Mouse (Mus musculus) ovary, adult 18-20 months (tissue): ENCODE results near the gene Ddx58.
A peak's percentile ranks its signal among the peaks of the same experiment; 100 is the strongest.

Experiments used
- DNase-seq: peaks from one replicate; pipeline ENCODE4 v3.0.0; 2022; ENCODE audit warnings: low spot score, mixed read lengths

The Ddx58 gene

DNA sequence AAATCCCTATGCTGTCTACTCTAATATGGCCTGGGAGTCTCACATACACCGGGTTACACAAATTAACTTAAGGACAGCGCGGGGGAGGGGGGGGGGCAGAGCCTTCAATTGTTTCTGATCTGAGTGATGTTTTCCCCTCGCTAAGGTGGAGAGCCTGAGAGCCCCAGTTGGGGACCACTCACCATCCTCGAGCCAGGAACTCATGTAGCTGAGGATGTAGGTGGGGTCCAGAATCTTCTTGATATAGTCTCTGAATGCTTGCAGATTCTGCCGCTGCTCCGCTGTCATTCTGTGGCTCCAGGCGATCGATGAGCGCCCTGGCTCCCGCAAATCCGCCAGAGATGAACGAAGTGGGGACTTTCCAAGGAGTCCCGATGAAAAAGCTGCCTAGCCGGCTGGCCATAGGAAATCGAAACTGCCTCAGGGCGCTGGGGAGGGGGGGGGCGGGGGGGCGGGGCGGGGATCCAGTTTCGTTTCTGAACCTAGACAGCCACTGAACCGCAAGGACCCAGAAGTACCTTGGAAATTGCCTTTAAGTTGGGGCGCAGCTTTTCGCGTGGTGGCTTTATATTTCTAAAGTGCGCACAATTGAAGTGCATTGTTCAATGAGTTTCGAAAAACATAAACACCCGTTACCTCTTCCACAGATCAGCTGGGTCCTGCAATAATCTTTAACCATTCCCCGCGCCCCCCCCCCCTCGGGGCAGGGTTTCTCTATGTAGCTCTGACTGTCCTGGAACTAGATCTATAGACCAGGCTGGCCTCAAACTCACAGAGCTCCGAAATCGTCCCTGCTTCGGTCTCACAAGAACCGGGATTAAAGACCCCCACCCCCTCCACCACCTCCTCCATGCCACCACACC, at the start of gene Ddx58:
Ddx58 (minus strand) TSS at position 420 of the 863 bp plus-strand sequence.
- DNase-seq: no peak

DNA sequence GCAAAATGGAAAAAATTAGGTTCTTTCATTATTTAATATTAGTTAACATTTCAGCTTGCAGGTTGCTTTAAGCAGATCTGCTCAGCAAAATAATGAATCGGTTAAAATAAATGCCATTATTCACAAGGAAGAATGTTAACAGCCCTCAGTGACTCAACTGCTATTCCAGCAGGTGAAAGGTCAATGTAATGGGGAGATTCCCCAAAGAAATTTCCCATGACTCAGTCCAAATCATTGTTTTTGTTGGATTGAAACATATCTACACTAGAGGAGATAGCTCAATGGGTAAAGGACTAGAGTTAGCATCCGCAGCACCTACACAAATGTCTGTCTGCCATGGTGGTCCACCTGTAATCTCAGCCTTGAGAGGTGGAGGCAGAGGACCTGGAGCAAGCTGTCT, 49.4 kb upstream of the Ddx58 start:
- no peak for DNase-seq

DNA sequence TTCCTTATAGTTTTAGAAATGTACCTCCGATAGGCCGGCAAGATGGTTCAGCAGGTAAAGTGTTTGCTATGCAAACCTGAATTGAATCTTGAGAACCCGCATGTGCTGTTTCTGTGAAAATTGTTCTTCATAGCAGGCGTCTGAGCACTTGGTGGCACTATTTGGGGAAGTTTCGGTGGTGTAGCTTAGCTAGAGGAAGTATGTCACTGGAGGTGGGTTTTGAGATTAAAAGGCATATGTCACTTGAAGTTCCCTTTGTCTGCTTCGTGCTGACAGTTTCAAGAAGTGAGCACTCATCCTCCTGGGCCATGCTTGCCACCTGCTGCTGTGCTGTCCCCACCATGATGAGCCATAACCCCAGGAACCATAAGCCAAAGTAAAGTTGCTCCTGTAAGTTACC, 47.8 kb upstream of the Ddx58 start:
- no peak for DNase-seq

DNA sequence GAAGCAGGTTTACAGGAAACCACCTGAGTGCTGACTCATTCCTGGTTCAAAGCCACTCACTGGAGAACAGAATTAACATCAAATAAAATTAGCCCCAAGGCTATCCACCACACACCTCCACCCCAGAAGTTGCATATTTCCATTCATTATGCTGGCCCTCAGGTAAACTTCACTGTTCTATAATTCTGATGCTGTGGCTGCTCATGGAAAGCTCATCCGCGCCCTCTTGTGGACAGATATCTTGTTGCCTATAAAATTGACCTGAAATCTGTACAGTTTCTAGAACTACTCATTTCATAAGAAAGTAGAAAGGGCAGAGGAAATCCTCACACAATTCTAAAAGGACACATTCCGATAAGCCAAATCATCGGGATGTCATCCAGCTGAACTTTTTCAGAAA, 46.0 kb upstream of the Ddx58 start:
- DNase-seq: no peak

DNA sequence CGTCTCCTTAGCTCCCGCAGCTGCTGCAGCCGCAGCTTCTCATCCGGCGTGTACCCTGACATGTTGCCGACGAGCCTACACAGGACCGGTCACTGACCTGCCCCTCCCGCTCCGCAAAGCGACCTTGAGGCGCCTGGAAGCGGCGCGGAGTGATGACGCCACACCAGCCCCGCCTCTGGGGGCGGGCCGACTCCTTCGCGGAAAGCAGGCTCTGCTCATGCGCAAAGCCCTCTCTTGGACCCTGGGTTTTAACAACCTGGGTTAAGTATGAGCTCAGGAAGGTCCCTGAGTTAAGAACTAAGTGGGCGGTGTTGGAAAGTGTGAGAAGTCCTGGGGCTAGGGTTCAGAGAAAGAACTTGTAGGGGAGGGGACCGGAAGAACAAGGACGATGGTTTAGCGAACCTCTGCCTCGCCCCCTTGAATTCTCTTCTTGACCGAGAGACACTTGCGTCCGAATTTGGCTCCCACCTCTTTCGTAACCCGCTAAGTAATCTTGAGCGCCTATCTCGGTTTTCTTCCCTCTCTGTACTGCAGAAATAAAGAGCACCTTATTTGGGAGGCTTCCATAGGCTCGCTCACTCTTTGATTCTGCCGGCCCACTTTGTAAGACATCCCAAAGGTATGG, 39.8 kb upstream of the Ddx58 start, which contains the start of gene Ndufb6:
Ndufb6 (minus strand) TSS at position 146 of the 625 bp plus-strand sequence.
- peak; percentile 89 for DNase-seq

DNA sequence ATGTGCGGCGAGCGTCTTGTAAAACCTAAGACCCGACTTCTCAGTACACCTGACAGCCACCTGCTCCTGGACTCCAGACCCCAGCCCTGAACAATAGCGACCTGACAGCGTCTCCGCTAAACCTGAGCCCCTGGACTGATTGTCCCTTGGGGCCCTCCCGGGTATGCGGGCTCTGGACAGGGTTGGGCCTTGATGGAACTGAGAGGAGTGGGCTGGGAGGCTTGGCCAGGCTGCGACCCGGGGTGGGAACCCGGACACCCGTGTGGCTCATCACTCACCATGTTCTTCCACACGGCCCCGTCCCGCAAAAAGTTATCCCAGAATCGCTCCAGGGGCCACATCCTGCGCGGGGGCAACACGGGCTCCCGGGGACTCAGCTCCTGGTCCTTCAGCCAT, 39.2 kb upstream of the Ddx58 start:
- no peak for DNase-seq

DNA sequence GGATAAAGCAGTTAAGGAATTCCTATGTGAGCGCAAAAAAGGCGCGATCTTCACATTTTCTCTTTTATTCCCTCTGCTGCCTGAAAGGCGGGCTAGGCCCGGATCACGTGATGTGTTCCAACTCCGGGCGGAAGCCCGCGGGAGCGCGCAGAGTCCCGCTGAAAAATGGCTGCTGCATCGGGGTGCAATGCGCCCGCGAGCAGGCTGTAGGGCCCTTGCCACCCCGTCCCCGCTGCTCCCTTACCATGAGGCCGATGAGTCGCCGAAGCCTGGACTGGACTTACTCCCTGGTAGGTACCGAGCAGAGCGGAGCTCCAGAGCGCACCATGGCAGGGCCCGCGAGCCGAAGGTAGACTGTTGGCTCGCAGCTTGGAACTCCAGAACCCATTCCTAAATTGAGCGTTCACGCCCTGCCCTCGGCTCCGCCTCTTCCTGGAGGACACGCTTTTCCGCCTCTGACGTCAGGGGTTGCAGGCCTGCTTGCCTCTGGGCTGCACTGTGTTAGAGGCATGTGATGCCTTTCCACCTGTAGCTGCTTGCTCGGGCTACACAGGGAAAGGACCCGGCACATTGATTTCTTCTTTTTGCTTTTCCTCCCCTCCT, 29.9 kb upstream of the Ddx58 start, which contains the start of the genes Smim27 and Topors:
Smim27 (plus strand) TSS at position 150 of the 603 bp plus-strand sequence.
Topors (minus strand) TSS at position 421 of the 603 bp plus-strand sequence.
- peak; percentile 94 for DNase-seq

DNA sequence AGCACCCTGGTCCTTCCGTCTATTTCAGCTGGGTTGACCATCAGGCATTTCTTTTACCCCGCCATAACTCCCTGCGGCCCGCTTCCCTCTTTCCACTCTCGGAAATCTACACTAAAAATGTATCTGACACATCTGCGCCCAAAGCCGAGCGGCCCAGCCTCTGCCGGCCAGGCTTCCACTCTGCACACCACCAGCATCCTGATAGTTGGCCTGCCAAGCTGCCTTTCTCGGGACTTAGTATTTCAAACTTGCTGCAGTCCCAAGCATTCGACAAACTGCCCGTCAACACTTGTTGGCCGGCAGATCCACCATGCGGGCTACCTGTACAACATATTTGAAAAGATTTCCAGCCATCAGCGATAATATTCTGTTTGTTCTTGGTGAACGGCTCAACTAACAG, 29.2 kb upstream of the Ddx58 start:
- no peak for DNase-seq

DNA sequence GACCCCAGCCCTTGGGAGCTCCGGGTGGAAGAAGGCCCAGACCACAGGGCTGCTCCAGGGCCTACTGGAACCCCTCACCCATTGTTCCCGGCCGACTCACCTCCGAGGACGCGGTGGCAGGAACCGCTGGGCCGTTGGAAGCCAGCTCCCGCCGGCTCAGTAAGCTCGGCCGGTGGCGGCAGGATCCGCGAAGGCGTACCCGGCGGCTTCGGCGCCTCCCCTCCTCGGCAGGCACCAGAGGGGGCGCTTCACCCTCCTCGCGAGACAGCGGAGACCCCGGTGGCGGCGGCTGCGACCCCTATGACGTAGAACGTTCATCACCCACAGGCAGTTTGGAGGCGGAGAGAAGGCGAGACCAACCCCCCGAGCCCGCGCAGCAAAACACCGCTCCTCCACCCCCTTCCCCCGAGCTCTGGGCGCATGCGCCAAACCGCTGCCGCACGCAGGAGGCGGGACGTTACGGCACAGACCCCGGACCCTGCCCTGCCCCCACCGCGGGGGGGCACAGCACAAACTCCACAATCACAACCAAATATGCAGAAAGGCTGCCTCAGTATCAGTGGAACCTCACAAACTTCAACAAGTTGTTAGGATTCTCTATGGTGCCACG, 28.7 kb upstream of the Ddx58 start:
- peak; percentile 88 for DNase-seq

DNA sequence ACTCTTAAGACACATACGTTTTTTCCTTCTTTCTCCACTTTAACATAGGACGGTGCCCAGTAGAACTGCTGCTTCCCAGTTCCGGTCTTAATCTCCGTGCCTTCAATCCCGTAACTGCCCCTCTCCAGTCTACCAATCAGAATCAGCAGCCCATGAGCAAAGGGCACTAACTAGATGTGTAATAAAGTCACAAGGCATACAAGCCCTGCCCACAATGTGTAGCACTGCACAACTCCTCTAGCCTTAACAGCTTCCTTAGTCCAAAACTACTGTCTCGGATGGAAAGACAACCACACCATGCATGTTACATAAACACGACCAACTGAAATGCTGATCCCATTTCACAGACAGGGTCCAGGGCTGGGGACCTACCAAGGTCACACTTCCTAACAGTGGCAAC, 28.1 kb upstream of the Ddx58 start:
- DNase-seq: no peak

DNA sequence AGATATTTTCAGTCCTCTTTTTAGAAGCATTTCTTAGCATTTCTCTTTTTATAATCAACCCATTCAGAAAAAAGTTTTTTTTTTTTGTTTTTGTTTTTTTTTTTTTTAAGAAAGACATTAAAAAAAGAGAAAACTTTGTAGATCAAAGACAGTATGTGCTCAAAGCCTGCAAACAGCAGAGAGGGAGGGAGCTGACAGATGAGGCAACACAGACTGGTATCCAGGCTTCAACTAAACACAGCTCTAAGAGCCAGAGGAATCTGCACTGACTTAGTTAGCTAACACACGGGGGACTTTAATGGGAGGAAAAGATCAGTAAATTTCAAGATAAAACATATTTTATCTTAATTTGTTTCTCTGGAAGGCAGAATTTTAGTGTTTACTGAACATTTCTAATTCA, 24.7 kb upstream of the Ddx58 start:
- DNase-seq: no peak

DNA sequence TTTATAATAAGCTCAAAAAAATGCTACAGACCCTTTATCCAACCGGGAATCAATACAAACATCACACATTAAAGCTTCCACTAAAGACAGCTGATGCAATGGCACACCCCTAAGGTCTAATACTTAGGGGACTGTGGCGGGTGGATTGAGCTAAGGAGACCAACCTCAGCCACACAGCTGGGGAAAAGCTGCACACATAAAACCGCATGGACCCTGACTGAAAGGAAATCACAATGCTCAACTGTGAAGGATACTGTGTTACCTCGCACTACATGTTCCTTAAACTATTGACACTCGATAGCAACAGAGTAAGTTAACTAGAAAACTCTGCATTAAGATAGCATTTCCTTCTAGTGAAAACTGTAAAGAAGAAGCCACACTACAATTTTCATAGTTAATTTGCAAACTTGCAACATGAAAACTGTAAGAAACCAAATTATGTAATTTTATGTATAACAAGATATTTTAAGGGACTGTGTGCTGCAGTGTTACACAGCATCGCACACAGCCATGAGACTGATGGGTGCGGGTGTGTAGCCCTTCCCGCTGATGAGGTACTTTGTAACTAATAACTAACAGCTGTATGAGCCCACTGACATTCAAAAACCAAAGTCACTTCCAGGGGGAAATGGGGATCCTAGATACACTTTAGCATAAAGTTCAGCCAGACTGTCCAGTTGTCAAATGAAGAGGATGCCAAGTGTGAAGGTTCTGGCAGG, 14.9 kb upstream of the Ddx58 start:
- DNase-seq: no peak

DNA sequence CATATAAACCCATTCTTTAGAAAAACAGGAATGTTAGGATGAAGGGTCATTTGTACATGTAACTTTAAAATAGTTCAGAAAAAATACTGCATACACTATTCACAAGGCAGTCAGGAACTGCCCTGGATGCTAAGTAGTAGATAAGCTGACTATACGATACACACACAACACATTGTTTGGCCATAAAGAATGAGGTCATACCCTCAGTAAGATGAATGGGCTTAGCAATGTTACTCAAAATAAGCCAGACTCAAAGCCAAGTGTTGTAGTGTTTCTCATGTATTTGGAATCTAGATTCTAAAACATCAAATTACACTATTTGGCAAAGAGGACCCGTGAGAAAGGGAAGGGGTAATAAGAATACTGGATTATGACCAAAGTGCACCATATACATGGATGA, 14.1 kb upstream of the Ddx58 start:
- DNase-seq: no peak

DNA sequence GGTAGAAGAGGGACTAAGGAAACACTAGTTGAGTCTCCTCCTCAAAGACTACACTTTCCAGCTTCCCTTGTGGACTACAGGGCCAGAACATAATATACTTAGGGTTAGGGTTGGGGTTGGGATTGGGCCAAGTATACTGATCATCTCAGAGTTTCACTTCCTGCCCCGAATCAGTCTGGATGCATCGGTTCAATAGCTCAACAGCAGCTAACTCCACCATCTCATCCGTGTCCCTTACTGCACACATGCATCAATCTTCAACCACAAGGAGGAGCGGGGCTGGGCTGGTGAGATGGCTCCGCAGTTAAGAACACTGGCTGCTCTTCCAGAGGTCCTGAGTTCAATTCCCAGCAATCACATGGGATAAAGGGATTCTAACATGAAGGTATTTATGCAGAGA, 11.4 kb upstream of the Ddx58 start:
- no peak for DNase-seq

DNA sequence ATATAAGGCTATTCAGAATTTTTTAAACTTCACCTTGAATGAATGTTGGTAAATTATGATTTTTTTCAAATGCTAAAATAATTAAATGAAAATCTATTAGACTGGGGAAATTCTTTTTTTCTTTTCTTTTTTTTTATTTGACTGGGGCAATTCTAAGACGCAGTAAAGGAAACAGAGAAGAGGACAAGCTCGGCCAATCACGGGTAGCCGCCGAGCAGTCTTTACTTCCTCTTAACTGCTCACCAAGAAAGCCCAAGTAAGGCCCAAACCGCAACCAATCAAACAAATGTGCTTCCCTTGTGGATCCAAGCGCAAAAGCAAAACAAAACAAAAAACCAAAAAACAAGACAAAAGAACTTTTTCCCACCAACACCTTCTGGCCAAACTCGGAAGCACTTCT, 4.4 kb upstream of the Ddx58 start:
- DNase-seq: no peak

DNA sequence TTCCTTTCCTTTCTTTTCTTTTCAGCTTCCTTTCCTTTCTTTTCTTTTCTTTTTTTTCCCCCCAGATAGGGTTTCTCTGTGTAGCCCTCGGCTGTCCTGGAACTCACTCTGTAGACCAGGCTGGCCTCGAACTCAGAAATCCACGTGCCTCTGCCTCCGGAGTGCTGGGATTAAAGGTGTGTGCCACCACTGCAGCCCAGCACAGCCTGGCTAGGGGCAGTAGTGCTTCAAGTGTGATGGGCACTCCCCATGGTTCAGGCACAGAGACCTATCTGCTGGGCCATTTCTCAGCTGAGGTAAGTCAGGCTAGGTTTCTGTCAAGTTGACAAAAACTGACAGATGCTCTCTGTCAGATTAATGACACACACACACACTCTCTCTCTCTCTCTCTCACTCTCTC, 3.4 kb upstream of the Ddx58 start:
- no peak for DNase-seq

DNA sequence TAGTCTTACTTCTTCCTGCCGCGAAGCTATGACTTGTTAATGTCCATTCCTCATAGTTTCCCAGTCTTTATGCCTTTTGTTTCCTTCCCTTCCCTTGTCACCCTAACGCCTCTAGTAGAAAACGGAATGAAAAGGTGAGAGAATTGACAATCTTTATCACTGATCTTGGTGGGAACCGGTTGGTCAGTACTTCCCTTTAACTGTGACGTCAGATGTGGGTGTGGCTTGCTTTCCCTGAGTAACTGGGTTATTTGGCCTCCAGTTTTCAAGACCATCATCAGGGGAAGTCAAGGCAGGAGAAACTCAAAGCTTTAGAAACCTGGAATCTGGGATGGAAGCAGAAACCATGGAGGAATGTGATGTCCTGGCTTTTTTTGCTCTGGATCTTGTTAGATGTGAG, 2.3 kb upstream of the Ddx58 start:
- no peak for DNase-seq

DNA sequence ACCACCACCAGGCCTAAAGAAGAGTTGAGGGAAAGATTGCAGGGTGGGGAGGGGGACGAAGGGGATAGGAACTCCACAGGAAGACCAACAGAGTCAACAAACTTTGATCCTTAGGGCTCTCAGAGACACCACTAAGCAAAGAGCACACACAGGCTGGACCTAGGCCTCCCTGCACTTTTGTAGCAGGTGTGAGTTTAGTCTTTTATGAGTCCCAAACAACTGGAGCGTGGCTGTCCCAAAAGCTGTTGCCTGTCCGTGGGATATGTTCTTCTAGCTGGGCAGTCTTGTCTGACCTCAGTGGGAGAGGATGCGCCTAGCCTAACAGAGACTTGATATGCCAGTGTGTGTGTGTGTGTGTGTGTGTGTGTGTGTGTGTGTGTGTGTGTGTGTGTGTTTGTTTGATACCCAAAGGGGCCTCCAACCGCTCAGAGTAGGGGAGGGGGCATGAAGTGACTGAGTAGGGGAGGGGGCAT, 680 bp upstream of the Ddx58 start:
- no peak for DNase-seq

DNA sequence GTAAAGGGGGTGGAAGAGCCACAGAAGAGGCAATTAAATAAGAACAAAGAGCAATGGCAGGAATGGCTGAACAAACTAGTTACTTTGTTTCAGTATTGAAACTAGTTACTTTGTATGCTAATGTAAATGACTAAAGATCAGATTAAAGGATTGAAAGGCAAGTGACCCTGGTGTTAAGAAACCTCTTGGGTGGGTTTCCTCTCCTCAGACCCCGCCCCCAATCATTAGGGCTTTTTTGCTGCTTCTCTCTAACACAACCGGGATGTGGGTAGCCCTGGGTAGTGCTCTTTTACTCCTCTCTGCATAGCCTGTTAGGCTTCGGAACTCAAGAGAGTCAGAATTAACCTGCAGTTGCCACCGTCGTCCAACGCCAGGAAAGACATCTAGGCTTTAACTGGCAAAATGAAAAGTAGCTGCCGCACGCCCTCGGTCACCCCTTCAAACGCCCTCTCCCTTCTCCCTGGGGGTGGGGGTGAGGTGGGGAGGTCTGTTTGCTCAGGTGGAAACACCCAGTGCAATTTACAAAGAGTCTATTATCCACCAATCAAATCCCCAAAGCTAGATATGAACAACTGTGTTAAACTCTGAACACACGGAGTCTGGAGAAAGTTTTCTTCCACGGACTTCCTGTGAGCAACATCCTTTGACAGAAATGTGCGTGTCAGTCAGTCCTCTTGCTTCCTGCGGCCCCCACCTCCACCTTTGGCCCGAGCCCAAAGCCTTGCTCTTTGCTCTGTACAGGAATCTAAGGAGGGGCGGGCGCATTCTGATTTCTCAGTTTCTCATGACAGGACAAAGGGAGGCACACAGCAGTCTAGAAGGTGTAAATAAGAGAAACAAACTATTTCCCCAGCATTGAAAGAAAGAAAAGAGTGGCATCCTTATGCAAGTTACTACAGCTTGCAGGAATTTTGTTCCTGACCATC, 882 bp downstream of the Ddx58 start:
- DNase-seq: peak; percentile 24

DNA sequence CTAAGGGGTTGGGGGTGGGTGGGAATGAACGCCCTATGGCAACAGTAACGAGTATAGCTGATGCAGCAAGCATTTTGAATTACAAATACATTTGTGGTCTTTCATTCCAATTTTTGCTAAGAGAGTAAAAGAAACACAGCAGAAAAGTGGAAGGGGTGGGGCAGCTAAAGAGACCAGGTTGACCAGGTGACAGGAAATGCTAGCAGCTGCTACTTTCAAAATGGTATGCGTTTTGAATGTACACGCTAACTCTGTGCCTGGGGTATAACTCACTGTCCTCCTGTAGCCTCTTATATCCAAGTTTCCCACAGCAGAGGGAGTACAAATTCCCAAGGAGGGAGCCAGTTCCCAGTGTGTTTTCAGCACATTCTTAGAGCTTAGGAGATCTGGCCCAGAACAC, 2.8 kb downstream of the Ddx58 start:
- no peak for DNase-seq

DNA sequence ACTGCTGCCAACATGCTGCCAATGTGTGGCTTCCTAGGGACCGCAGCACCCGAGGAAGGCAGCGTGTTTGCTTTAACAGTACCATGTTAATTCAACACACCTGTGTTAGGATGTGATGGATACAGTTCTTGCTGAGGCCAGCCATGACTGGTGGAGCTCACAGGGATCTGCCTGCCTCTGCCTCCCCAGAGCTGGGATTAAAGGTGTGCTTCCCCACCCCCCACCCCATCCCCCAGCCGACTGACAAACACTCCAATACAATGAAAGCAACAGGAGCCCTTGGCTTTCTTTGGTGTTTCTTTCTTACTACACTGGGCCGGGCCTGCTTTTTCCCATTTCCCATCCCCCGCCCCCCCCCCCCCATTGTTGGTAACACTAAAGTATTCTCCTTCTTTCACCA, 5.4 kb downstream of the Ddx58 start:
- no peak for DNase-seq
